Mouse (Mus musculus): ENCODE data around the gene Efcab7. TPM values are rescaled to one million over a fixed set of nuclear protein-coding genes. Genes with fewer than 3 reads are reported as not detected.

Gene Efcab7
- polyA plus RNA-seq, 1 experiment from 2014 or later = 19.3 TPM

DNA sequence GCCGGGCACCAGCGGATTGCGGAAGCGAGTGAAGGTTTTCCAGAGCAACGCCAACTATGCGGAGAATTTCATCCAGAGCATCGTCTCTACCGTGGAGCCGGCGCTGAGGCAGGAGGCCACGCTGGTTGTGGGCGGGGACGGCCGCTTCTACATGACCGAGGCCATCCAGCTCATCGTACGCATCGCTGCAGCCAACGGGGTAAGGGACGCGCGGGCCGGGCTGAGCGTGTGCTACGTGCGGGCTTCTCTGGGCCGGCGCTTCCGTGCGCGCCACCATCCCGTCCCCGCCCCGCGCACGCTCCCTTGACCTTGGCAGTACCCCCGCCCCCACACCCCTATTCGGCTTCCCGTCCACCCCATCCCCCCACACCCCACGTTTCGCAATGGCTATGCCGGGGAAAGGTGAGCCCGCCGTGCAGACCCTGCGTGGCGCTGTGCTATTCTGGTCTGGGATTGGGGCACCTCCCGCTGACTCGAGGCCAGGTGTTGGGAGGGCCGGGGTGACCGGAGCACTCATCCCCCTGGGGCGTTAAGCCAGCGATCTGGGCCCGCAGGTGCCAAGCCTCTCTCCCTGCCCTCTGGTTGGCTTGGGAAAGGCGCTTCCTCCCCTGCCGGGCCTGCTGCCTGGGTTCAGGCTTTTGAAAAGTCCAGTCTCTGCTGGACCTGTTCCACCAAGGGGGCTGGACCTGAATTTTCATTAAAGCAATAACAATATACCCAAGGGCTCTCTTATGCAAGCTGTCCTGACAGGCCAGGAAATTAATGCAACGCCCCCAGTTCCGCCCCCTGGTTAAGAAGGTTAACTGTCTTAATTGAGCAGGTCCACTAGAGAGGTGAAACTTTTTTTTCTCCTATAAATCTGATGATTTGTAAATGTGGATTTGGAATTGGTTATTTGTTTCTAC is 100.9 kb downstream of the Efcab7 start, which contains the start of gene Itgb3bp:
Itgb3bp (minus strand) TSS at position 201 of the 905 bp plus-strand sequence.
- WGBS = under 1% methylated on average over 57 of the region's 57 CpGs
- ATAC-seq (ENCODE audit: insufficient number of reproducible peaks, low FRiP score, low TSS enrichment, low read depth) = peak; percentile 82

GRCm38 (mm10) chr4:99930518-99931239 is 101.7 kb downstream of the Efcab7 start:
- H3K9me3 ChIP-seq = no peaks in the 10 kb centered on the region
- peak overlapping the region; percentile 57; the same call in 1 of the 2 replicates for H3K27ac ChIP-seq
- H3K36me3 ChIP-seq = no peaks in the 10 kb centered on the region
- no peak overlapping the region for H3K9ac ChIP-seq
- peaks cover 19% of the 10 kb centered on the region for H3K4me1 ChIP-seq
- H3K4me3 ChIP-seq = peak overlapping the region; percentile 65
- ATAC-seq (ENCODE audit: insufficient number of reproducible peaks, low FRiP score, low TSS enrichment, low read depth) = no peak
- peak overlapping the region; percentile 89 for H3K4me2 ChIP-seq
- no peaks in the 10 kb centered on the region for H3K27me3 ChIP-seq
- WGBS = 36% methylated on average over 10 of the region's 10 CpGs

More for the DNA sequence above, 100.9 kb downstream of the Efcab7 start, which contains the start of gene Itgb3bp:
- Histone ChIP-seq H3K9ac (peak within 1 kb of the TSS; percentile 57), H3K27me3 (no peaks in the 10 kb centered on the region), H3K9me3 (no peaks in the 10 kb centered on the region), H3K27ac (peak within 1 kb of the TSS; percentile 89), H3K4me3 (peak within 1 kb of the TSS; percentile 65), H3K36me3 (no peaks in the 10 kb centered on the region), H3K4me1 (peaks cover 19% of the 10 kb centered on the region), H3K4me2 (peak within 1 kb of the TSS; percentile 89)

GRCm38 (mm10) chr4:99931240-99931580 is 102.2 kb downstream of the Efcab7 start:
- Histone ChIP-seq H3K27me3 (no peaks in the 10 kb centered on the region), H3K4me1 (peaks cover 19% of the 10 kb centered on the region), H3K36me3 (no peaks in the 10 kb centered on the region), H3K4me3 (peak overlapping the region; percentile 65; the same call in 1 of the 2 replicates), H3K9me3 (no peaks in the 10 kb centered on the region), H3K4me2 (peak overlapping the region; percentile 89), H3K27ac (peak overlapping the region; percentile 57; the same call in 1 of the 2 replicates), H3K9ac (no peak overlapping the region)
- WGBS = 80% methylated on average over 11 of the region's 11 CpGs
- ATAC-seq (ENCODE audit: insufficient number of reproducible peaks, low FRiP score, low TSS enrichment, low read depth) = no peak

DNA sequence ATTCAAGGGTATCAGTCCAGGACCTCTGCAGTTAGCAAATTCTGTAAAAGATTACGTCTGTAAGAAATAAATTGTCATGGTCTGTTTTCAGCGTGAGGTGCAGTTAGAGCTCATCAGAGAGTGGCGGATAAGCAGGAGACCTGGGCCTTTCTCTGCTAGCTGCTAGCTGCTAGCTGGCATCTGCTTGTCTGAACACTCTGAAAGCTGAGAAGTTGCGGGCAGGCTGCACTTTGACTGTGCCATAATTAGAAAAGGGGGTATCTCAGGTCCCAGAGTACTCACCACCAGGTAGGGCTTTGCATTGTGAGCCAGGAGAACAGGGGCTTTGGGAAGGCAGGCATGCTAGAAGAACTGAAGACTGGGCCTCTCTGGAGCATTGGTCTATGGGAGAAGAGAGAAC is 102.8 kb downstream of the Efcab7 start:
- Histone ChIP-seq H3K4me2 (no peak overlapping the region), H3K27me3 (no peaks in the 10 kb centered on the region), H3K9ac (no peak overlapping the region), H3K27ac (no peak overlapping the region), H3K4me1 (peaks cover 19% of the 10 kb centered on the region), H3K4me3 (no peak overlapping the region), H3K9me3 (no peaks in the 10 kb centered on the region), H3K36me3 (no peaks in the 10 kb centered on the region)
- 77% methylated on average over 4 of the region's 4 CpGs for WGBS
- no peak for ATAC-seq (ENCODE audit: insufficient number of reproducible peaks, low FRiP score, low TSS enrichment, low read depth)

- Histone ChIP-seq H3K4me2 (no peak overlapping the region), H3K4me3 (no peak overlapping the region), H3K9me3 (no peaks in the 10 kb centered on the region), H3K9ac (no peak overlapping the region), H3K27ac (no peak overlapping the region), H3K27me3 (no peaks in the 10 kb centered on the region), H3K4me1 (peaks cover 16% of the 10 kb centered on the region), H3K36me3 (peaks cover 6% of the 10 kb centered on the region; the same call in 1 of the 2 replicates)
- 69% methylated on average over 7 of the region's 7 CpGs for WGBS
- no peak for ATAC-seq (ENCODE audit: insufficient number of reproducible peaks, low FRiP score, low TSS enrichment, low read depth)
Measured at GRCm38 (mm10) chr4:99934859-99935258, 105.9 kb downstream of the Efcab7 start.

DNA sequence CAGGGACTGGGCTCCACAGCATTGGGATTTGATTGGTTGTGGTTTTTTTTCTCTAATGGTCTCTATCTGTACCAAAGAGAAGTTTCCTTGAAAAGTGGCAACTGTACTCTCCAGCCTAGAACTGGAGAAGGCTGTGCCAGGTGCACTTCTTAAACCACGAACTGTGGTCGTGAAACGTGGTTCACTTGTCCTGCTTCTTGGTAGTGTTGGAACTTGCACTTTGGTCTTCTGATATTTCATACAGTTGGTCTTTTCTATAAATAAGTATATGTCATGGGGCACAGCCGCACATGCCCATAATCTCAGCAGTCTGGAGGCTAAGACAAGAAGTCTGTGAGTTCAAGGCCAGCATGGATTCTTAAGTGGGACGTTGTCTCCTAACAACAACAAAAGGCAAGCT is 107.3 kb downstream of the Efcab7 start:
- Histone ChIP-seq H3K9ac (no peak overlapping the region), H3K27me3 (no peaks in the 10 kb centered on the region), H3K36me3 (peaks cover 6% of the 10 kb centered on the region; the same call in 1 of the 2 replicates), H3K4me3 (no peak overlapping the region), H3K4me2 (no peak overlapping the region), H3K9me3 (no peaks in the 10 kb centered on the region), H3K27ac (no peak overlapping the region), H3K4me1 (peaks cover 4% of the 10 kb centered on the region)
- ATAC-seq (ENCODE audit: insufficient number of reproducible peaks, low FRiP score, low TSS enrichment, low read depth) = no peak
- WGBS = 87% methylated on average over 5 of the region's 5 CpGs

DNA sequence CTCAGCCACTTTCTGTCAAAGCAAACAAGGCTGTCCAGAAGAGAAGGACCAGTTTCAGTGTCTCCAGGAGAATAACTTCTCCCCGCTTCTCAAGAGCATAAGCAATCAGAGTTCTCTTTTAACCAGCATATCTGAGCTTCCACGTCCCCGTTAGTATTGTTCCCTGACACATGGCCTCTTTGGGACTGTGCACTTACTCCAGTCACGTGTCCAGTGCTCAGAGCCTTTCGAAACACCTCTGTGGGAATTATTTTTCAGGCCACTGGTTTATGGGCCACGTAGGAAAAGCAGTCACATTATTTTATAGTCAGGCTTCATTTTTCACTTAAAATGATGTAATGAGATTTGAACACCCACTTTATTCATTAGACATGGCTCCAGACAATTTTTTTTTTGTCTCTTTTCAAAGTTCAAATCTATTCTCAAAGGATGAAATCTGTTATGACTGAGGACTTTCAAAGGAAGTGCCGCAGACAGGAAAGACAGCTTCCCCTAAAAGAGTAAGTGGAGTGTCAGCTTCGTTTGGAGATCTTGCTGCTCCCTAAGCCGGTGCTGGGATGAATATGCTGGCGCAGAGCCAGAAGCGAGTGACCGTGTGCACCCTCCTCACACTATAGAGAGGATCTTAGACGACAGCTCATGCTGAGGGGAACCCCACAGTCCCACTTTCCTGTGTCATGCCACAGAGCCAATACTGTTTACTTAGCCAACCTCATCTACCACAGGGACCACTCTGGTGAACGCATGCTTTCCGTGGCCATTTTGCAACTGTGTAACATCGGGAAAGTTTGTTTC is 110.9 kb downstream of the Efcab7 start:
- 0 out of 2 replicates have a peak, but pooled peaks cover 5% of the 10 kb centered on the region for H3K4me1 ChIP-seq
- no peak overlapping the region for H3K27ac ChIP-seq
- no peaks in the 10 kb centered on the region for H3K27me3 ChIP-seq
- no peaks in the 10 kb centered on the region for H3K9me3 ChIP-seq
- no peak overlapping the region for H3K9ac ChIP-seq
- no peak overlapping the region for H3K4me2 ChIP-seq
- 50% methylated on average over 16 of the region's 16 CpGs for WGBS
- H3K36me3 ChIP-seq = peaks cover 6% of the 10 kb centered on the region; the same call in 1 of the 2 replicates
- H3K4me3 ChIP-seq = no peak overlapping the region
- no peak for ATAC-seq (ENCODE audit: insufficient number of reproducible peaks, low FRiP score, low TSS enrichment, low read depth)

GRCm38 (mm10) chr4:99941655-99942414 is 112.8 kb downstream of the Efcab7 start:
- H3K4me1 ChIP-seq = 0 out of 2 replicates have a peak, but pooled peaks cover 5% of the 10 kb centered on the region
- WGBS = 62% methylated on average over 10 of the region's 10 CpGs
- no peak overlapping the region for H3K9ac ChIP-seq
- no peaks in the 10 kb centered on the region for H3K9me3 ChIP-seq
- H3K36me3 ChIP-seq = peaks cover 6% of the 10 kb centered on the region; the same call in 1 of the 2 replicates
- no peak for ATAC-seq (ENCODE audit: insufficient number of reproducible peaks, low FRiP score, low TSS enrichment, low read depth)
- no peaks in the 10 kb centered on the region for H3K27me3 ChIP-seq
- no peak overlapping the region for H3K27ac ChIP-seq
- no peak overlapping the region for H3K4me2 ChIP-seq
- H3K4me3 ChIP-seq = no peak overlapping the region

- H3K27me3 ChIP-seq = no peaks in the 10 kb centered on the region
- H3K9ac ChIP-seq = no peak overlapping the region
- no peak for ATAC-seq (ENCODE audit: insufficient number of reproducible peaks, low FRiP score, low TSS enrichment, low read depth)
- H3K9me3 ChIP-seq = no peaks in the 10 kb centered on the region
- H3K36me3 ChIP-seq = no peaks in the 10 kb centered on the region
- no peak overlapping the region for H3K4me2 ChIP-seq
- no peak overlapping the region for H3K27ac ChIP-seq
- 0 out of 2 replicates have a peak, but pooled peaks cover 2% of the 10 kb centered on the region for H3K4me1 ChIP-seq
- no peak overlapping the region for H3K4me3 ChIP-seq
- 70% methylated on average over 2 of the region's 2 CpGs for WGBS
Measured at GRCm38 (mm10) chr4:99944606-99945005, 115.6 kb downstream of the Efcab7 start.

DNA sequence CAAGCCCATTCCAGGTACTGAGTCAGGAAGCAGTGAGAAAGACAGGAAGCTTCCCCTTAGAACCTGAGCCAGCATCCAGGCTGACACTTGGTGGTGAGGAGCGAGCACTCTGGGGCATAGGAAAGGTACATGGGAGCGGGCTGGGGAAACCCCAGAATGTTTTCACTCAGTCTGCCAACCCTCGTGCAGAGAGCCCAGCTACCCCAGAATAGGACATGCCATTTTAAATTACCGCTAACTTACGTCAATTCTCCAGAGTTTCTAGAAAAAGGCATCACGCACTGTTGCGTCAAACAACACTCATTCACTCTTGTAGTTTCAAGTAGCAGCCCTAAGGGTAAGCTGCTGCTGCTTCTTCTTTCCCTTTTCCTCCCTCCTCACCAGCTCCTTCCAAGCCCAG is 116.0 kb downstream of the Efcab7 start:
- H3K27me3 ChIP-seq = no peaks in the 10 kb centered on the region
- H3K4me2 ChIP-seq = no peak overlapping the region
- no peak overlapping the region for H3K4me3 ChIP-seq
- WGBS = 89% methylated on average over 7 of the region's 7 CpGs
- ATAC-seq (ENCODE audit: insufficient number of reproducible peaks, low FRiP score, low TSS enrichment, low read depth) = no peak
- no peak overlapping the region for H3K27ac ChIP-seq
- H3K4me1 ChIP-seq = 0 out of 2 replicates have a peak, but pooled peaks cover 2% of the 10 kb centered on the region
- H3K9me3 ChIP-seq = no peaks in the 10 kb centered on the region
- H3K9ac ChIP-seq = no peak overlapping the region
- H3K36me3 ChIP-seq = no peaks in the 10 kb centered on the region

GRCm38 (mm10) chr4:99946516-99946915 is 117.5 kb downstream of the Efcab7 start:
- Histone ChIP-seq H3K4me1 (0 out of 2 replicates have a peak, but pooled peaks cover 2% of the 10 kb centered on the region), H3K9me3 (no peaks in the 10 kb centered on the region), H3K36me3 (no peaks in the 10 kb centered on the region), H3K27ac (no peak overlapping the region), H3K4me2 (no peak overlapping the region), H3K9ac (no peak overlapping the region), H3K27me3 (no peaks in the 10 kb centered on the region), H3K4me3 (no peak overlapping the region)
- WGBS = 86% methylated on average over 2 of the region's 2 CpGs
- no peak for ATAC-seq (ENCODE audit: insufficient number of reproducible peaks, low FRiP score, low TSS enrichment, low read depth)
